In genomic region chr12:111238778-111239177, GRCm38 (mm10) we compare ENCODE assay signal across 8 mouse cellular contexts. TPM values are rescaled to one million over a fixed set of nuclear protein-coding genes. Genes with fewer than 3 reads are reported as not detected.
A peak's percentile ranks its signal among the peaks of the same experiment; 100 is the strongest.
DNase-seq lines count a peak whose midpoint lies in the region; ATAC-seq and TF ChIP-seq lines count a peak whose summit lies in the region.

No protein-coding gene starts in this region.

- H3K9ac ChIP-seq in hindbrain, embryonic 15.5 days: no peak overlapping the region

- no peak overlapping the region for H3K27ac ChIP-seq in left cerebral cortex, adult 2 months
- no peak overlapping the region for H3K27ac ChIP-seq in hindbrain, embryonic 15.5 days (replicated peaks)

- no peaks in the 10 kb centered on the region for H3K27me3 ChIP-seq in hindbrain, embryonic 15.5 days

- peaks cover 8% of the 10 kb centered on the region for H3K36me3 ChIP-seq in hindbrain, embryonic 15.5 days

- peak; percentile 49 to 62 for DNase-seq in left cerebral cortex, postnatal 14 days (ENCODE audit: low spot score in 2 of 2)
- no peak for DNase-seq in left cerebral cortex, adult 2 months (ENCODE audit: extremely low spot score in 1 of 2, low spot score in 2 of 2)
- peak; percentile 37 for DNase-seq in embryo, embryonic 11 days
- DNase-seq in naive thymus-derived CD4-positive, alpha-beta T cell, adult 2 months (ENCODE audit: low read depth): peak; percentile 58
- DNase-seq in testis, postnatal 14 days (ENCODE audit: low spot score): no peak
- DNase-seq in spleen, adult 12 weeks (ENCODE audit: low spot score): no peak
- no peak for DNase-seq in heart, postnatal 36 days

- H3K4me1 ChIP-seq in hindbrain, embryonic 15.5 days (replicated peaks): no peaks in the 10 kb centered on the region

- WGBS in hindbrain, embryonic 15.5 days: 49% methylated on average over 4 of the region's 4 CpGs

- H3K9me3 ChIP-seq in hindbrain, embryonic 15.5 days: no peaks in the 10 kb centered on the region

- intact Hi-C loops in left cerebral cortex, postnatal 14 days (cut with DNase I): no loop called here
- intact Hi-C loops in left cerebral cortex, adult 2 months (cut with DNase I): loop anchor here (5.0 kb wide), 1 partner anchor 36 kb away; no protein-coding TSS in a partner anchor
- intact Hi-C loops in heart, postnatal 36 days (cut with DNase I): no loop called here

- ATAC-seq in hindbrain, embryonic 15.5 days (ENCODE audit: low FRiP score, low read depth): peak; percentile 44; the same call in 1 of the 2 replicates

- TF ChIP-seq CTCF in left cerebral cortex, adult 2 months (IDR thresholded peaks at IDR 0.05): no peak

- H3K4me2 ChIP-seq in hindbrain, embryonic 15.5 days: no peak overlapping the region

- no peak overlapping the region for H3K4me3 ChIP-seq in left cerebral cortex, adult 2 months
- H3K4me3 ChIP-seq in hindbrain, embryonic 15.5 days: no peak overlapping the region

RNA-seq across cellular contexts. Expression of gene Amn, which starts 32.1 kb away (rescaled TPM):
- total RNA-seq in left cerebral cortex, postnatal 14 days (2021): 10 to 100 TPM; 15.1 to 18.7 TPM
- total RNA-seq in left cerebral cortex, adult 2 months (2021): 1 to 10 TPM; 8.0 to 10.0 TPM
- 30.9 and 32.0 TPM in 2 replicates for polyA plus RNA-seq in hindbrain, embryonic 15.5 days (2015; fragmentation: Nextera tagmentation; extraction: Ambion mirVana)
- not detected for total RNA-seq in heart, postnatal 36 days (2021)

RNA-seq across cellular contexts. Expression of gene 4930595D18Rik, which starts 54.5 kb away (rescaled TPM):
- not detected for total RNA-seq in left cerebral cortex, postnatal 14 days (2021)
- total RNA-seq in left cerebral cortex, adult 2 months (2021): not detected
- polyA plus RNA-seq in hindbrain, embryonic 15.5 days (2015; fragmentation: Nextera tagmentation; extraction: Ambion mirVana): not detected in 2 replicates
- not detected for total RNA-seq in heart, postnatal 36 days (2021)

Comparison
In these comparisons a context has a peak if more than half of its experiments do, and no peak if none do; other contexts are left out.
1. DNase-seq: peak in left cerebral cortex, postnatal 14 days (2 of 2), embryo, embryonic 11 days (single experiment) and naive thymus-derived CD4-positive, alpha-beta T cell, adult 2 months (single experiment); none in left cerebral cortex, adult 2 months (0 of 2), testis, postnatal 14 days (single experiment), spleen, adult 12 weeks (single experiment) and heart, postnatal 36 days (0 of 2).
2. RNA of gene Amn, which starts 32.1 kb away (total RNA-seq): 15.1 to 18.7 TPM in left cerebral cortex, postnatal 14 days and 8.0 to 10.0 TPM in left cerebral cortex, adult 2 months; not detected in heart, postnatal 36 days; every median in the first group is over 4 times any median in the second.